Mouse (Mus musculus) myocyte (in vitro differentiated cells): ENCODE data around the gene Prg2.

Experiments
- CEBPB ChIP-seq: IDR thresholded peaks from 2 replicates; pipeline ENCODE4 v1.6.1; 2011; ENCODE audit warnings: mild to moderate bottlenecking, moderate library complexity; ENCODE audit not compliant: poor library complexity, insufficient read depth, severe bottlenecking
- E2F4 ChIP-seq: IDR thresholded peaks from one replicate; pipeline ENCODE4 v1.6.1; 2011; ENCODE audit warnings: mild to moderate bottlenecking, control low read depth, moderate library complexity; ENCODE audit not compliant: insufficient read depth
- MAX ChIP-seq: IDR thresholded peaks from one replicate; pipeline ENCODE4 v1.6.1; 2011; ENCODE audit warnings: low read depth, mild to moderate bottlenecking, control low read depth
- POLR2AphosphoS2 ChIP-seq: IDR thresholded peaks from one replicate; pipeline ENCODE4 v1.6.1; 2011; ENCODE audit warnings: low read depth, control low read depth; ENCODE audit not compliant: insufficient read length

DNA sequence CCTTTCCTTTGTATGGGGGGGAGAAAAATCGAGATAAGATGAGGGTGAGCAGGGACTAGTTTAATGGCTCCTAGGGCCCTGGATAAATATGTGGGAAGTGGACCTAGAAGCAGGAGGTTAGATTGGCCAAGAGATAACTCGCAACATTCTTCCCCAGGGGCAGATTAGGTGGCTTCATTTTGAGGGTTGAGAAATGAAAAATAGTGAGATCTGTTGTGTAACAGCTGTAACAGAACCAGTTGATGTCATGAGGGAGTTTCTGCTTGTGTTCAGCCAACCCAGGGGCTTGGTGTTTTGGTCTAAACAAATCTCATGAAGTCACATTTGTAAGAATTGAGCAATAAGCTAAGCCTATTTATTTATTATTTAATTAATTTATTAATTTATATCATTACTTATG is 38.9 kb upstream of the Prg2 start:
- TF ChIP-seq E2F4: no peak
- no peak for TF ChIP-seq POLR2AphosphoS2
- TF ChIP-seq MAX: no peak
- no peak for TF ChIP-seq CEBPB
